Mouse (Mus musculus) large intestine, adult 2 months (tissue): ENCODE data around the gene Parp8. TPM values are rescaled to one million over a fixed set of nuclear protein-coding genes. Genes with fewer than 3 reads are reported as not detected.

Experiments used
- DNase-seq: peaks from one replicate; pipeline ENCODE4 v3.0.0-alpha.2; 2012; ENCODE audit warnings: low read depth, low spot score
- WGBS: fragments of 180-500 bp; shearing (Covaris S2); methylation state at CpG from one replicate; pipeline ENCODE4 v1.1.7; 2018; 5-methylcytosine and 5-hydroxymethylcytosine counted together
- polyA plus RNA-seq: library from polyadenylated mRNA; depleted of rRNA; stranded (reverse); fragments of >200 nt; gene quantifications from 2 replicates; pipeline ENCODE4 v1.2.3, GENCODE M21; 2012; rRNA removed

Gene Parp8
- polyA plus RNA-seq, 1 experiment, result 2.8 TPM

DNA sequence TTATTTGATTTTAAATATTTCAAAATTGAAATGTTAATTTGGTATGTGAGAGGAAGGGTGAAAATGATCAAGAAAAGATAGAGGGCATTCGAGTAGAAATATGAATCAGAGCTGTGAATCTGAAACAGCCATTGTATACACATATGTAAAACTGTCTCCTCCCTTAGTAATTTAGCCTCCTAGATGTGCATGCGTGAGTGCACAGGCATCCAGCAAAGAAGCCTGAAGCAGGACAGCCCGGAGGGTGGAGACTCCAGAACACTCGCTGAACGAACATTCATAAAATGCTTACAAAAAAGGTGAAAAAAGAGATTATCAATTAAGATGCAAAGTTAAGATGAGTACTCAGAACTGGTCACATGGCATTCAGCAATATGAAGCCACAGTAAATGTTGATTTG is 121.9 kb downstream of the Parp8 start:
- DNase-seq, result no peak
- 73% methylated on average over 5 of the region's 5 CpGs for WGBS

DNA sequence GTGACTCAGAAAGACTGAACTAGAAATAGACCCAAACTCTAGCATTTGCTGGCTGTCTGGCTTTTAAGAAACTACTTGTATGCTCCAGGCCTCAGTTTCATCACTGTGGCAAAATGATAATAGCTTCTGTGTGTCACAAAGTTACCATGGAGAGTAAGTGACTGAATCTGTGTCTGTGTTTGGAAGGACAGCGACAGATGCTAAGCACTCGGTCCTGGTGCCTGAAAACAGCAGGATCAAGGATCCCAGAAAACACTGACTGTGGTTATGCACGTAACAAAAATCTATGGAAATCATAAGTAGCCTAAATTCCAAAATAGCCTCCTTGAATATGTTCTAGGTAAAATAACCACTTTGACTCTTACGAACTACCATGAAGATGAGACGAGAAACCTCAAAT is 126.9 kb downstream of the Parp8 start:
- 89% methylated on average over 5 of the region's 5 CpGs for WGBS
- no peak for DNase-seq

DNA sequence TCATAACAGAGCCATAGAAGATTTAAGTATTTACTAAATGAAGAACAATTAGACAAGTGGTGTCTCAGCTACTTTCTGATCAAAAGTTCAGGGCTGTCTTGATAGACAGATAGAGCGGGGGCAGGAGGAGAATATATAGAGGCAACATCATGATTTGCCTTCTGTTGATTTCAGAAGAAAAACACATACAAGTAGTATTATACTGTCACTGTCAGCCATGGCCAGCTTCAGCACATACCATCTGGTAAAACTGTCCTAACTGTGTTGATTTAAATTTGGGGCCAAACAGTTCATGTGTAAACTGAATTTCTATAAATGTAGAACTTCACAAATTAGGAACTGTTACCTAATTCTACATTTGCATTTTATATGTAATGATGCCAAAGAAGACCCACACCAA is 127.6 kb downstream of the Parp8 start:
- no peak for DNase-seq
- 88% methylated on average over 1 of the region's 1 CpGs for WGBS

DNA sequence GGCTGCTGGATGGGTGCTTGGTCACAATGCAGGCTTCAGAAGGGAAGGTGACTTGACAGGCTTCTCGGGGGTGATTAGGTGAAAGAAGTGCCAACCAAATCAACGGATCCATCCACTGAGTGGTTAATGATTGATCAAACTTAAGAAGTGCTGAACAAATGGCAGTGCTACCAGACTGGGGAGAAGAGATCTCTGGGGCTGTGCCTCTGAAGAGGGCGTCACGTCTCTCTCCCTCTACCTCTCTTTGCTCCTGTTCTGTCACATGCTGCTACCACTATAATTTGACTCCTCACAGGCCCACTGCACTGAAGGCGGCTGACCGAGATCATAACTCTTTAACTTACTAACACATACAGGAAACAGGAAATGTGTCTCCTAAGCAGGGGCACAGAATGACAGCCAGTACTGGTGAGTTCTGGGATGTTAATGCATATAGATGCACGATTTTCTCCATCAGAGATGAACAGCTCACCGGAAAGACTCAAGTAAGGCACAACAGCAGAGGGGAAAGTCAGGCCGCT is 140.9 kb downstream of the Parp8 start:
- WGBS, result 53% methylated on average over 9 of the region's 9 CpGs
- no peak for DNase-seq

DNA sequence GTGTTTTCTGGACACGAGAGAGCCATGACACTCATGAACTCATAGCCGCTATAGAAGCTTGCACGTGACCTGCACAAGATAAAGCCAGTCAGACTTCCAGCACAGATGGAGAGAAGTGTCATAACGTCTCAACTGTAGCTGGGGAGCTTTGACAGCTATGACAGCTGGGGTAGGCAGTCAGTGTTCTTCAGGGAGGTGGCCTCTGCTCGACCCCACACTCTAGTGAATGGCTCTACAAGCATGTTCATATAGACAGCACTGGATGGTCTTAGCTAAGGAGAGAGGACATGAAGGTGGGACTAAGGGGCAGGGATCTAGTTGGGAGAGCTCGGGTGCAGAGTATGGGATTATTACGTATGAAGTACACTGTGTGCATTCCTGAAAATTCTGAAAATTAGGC is 143.1 kb downstream of the Parp8 start:
- DNase-seq, result no peak
- WGBS, result 81% methylated on average over 7 of the region's 7 CpGs

DNA sequence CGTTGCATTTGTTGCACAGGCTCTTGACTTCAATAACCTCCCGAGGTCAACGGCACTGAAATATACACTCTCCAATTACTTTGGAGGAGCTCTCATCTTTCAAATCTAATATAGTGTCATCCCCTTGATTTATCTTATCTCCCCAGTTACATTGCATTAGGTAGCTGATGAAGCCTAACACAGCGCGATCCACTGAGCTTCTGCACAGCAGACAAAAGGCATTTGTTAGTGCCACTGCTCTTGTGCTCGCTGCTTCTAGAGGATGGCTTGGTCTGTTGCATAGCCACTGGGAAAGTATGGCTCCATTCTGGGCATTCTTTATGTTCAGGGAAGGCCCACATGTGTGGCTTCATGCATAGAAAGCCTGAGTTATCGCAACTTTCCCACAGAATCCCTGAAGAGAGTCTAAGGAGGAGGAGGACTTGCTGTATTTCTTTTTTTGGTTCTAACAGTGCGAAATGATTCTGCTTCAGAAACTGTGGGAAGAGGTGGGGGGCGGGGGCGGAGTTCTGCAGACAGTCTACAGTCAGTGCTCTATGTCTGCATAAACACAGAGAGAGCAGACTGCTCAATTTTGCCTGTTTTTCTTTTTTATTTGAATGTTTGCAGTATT is 145.7 kb downstream of the Parp8 start:
- WGBS, result 86% methylated on average over 10 of the region's 10 CpGs

DNA sequence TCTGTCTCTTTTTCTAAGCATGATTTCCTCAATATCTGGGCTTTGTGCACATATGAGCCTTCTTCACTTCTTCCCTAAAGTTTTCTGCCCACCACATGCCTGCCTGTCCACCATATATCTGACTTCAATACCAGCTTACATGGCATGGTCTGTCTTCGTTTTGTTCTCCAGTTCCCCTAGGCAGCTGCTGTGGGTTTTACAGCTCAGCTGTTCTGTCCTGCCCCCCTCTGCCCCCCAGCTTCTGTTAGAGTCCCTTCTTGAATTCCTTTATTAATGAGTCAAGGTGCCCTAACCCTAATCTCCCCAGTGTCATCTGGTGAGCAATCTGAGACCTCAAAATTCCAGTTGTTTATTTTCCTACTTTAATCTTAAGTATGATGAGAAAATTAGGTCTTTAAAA is 155.1 kb downstream of the Parp8 start:
- 69% methylated on average over 1 of the region's 1 CpGs for WGBS
- DNase-seq, result no peak

More for the DNA sequence above, 145.7 kb downstream of the Parp8 start:
- DNase-seq, result no peak

DNA sequence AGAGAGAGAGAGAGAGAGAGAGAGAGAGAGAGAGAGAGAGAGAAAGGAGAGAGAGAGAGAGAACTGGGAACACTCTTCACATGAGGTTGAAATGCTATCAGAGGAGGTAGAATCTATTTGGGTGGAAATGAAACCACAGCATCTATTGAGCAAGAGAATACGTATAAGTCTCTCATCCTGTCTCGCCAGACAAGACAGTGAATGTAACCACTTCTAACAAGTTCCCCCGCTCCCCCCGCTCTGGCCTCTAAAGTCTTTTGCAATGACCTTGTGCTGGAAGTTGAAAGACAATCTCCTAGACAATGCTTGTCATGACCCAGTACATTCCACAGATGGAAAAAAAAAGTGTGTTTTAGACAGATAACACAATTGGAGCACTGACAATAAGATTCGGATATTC is 181.4 kb downstream of the Parp8 start:
- DNase-seq, result no peak
- WGBS, result 75% methylated on average over 5 of the region's 5 CpGs

DNA sequence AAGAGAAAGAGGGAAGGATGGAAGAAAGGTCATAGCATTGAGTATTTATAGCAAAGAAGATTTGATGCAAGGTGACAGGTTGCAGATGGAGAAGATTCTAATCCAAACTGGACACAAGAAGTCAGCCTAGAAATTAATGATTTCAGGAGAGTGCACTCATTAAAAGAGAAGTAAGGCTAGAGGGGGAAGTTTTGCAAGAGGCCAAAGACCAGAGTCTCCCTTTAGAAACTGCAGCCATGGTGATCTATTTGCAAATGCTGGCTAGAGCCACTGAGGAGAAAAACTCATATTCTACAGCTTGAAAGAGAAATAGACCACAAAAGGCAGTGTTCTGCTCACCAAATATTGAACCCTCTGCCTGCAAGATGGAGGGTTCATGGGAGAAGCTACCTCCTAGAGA is 194.4 kb downstream of the Parp8 start:
- no peak for DNase-seq

DNA sequence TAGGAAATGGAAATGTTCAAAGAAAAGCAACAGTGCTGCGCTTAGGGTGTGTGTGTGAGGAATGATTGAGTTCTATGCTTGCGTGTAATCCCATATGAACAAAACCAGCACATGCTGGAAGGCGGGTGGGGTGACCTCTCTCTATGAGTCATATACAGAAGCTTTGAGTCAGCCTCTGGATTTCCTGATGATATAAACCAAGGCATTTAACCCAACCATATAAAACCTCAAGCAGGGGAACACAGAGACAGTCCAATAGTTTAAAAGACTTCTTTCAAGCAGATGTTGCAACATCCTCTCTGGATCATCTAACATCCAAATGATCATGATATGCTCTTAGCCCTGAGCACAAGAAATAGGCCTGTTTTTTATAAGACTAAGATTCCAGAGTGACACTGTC is 196.3 kb downstream of the Parp8 start:
- 60% methylated on average over 3 of the region's 3 CpGs for WGBS
- DNase-seq, result no peak

DNA sequence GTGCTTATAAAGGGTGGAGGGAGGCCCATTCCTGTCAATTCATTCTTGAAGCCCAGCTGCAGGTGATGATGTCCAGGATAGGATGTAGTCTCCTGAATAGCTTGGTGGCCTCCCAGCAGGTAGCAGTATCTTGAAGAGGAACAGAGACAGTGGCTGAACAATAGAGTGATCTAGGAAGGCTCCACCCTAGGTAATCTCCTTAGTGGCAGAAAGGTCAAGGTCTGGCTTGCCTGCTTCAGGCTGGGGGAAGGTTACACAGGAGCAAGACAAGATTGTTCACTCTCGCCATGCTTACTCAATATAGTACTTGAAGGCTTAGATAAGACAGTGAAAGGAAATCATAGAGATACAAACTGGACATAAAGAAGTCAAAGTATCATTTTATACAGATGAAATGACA is 213.9 kb downstream of the Parp8 start:
- DNase-seq, result no peak
- WGBS, result 40% methylated on average over 1 of the region's 1 CpGs

Other genes starting within 250 kb of the Parp8 start
- gene Emb, start 183.0 kb upstream of the Parp8 start, polyA plus RNA-seq, result 3.8 and 6.6 TPM in 2 replicates
- not detected in 2 replicates for gene Gm17509, start 195.5 kb upstream of the Parp8 start, polyA plus RNA-seq